Mouse (Mus musculus): ENCODE data around the gene Fgfr2.

- TF ChIP-seq CTCF (IDR thresholded peaks at IDR 0.05; ENCODE audit: extremely low read depth, insufficient read length, insufficient replicate concordance, low read depth, low read length) (no peak), POLR2A (IDR thresholded peaks at IDR 0.05; ENCODE audit: low read depth, low read length) (no peak)
These were observed 334.3 kb downstream of the Fgfr2 start for GRCm38 (mm10) chr7:132788826-132789225.

Measured in small intestine, adult 2 months (tissue).